In genomic region chr5:105867841-105868447, GRCm38 (mm10) we compare ENCODE assay signal across 10 mouse cellular contexts. TPM values are rescaled to one million over a fixed set of nuclear protein-coding genes. Genes with fewer than 3 reads are reported as not detected.
A peak's percentile ranks its signal among the peaks of the same experiment; 100 is the strongest.
DNase-seq lines count a peak whose midpoint lies in the region; ATAC-seq lines count a peak whose summit lies in the region.
"Had no signal": no experiment of that assay in that cellular context is flagged by ENCODE, and none has a peak within 500 bp of the region (broad histone marks: within the 10 kb centered on the region; RNA-seq: fewer than 3 reads in every experiment).

No protein-coding gene starts in this region.

- WGBS in heart, embryonic 16.5 days: 47% methylated on average over 16 of the region's 16 CpGs
- 62% methylated on average over 16 of the region's 16 CpGs for WGBS in limb, embryonic 13.5 days

- H3K9me3 ChIP-seq in heart, embryonic 16.5 days (replicated peaks; ENCODE audit: control insufficient read depth, low read length): no peaks in the 10 kb centered on the region
- H3K9me3 ChIP-seq in limb, embryonic 13.5 days: no peaks in the 10 kb centered on the region
- H3K9me3 ChIP-seq: liver, embryonic 13.5 days; stomach, embryonic 15.5 days had no signal

- no peaks in the 10 kb centered on the region for H3K36me3 ChIP-seq in heart, embryonic 16.5 days (ENCODE audit: control insufficient read depth, insufficient read depth)
- H3K36me3 ChIP-seq in limb, embryonic 13.5 days: no peaks in the 10 kb centered on the region
- H3K36me3 ChIP-seq: liver, embryonic 13.5 days; stomach, embryonic 15.5 days had no signal

- H3K4me2 ChIP-seq in heart, embryonic 16.5 days (ENCODE audit: low read depth, low read length): peak overlapping the region; percentile 47
- peak overlapping the region; percentile 32; the same call in 1 of the 2 replicates for H3K4me2 ChIP-seq in limb, embryonic 13.5 days (replicated peaks)
- H3K4me2 ChIP-seq: liver, embryonic 13.5 days; stomach, embryonic 15.5 days had no signal

- DNase-seq in 416B (ENCODE audit: low read depth) (peak; percentile 86), ZHBTc4 (ENCODE audit: low read depth, low spot score) (peak; percentile 18)
- no peak for DNase-seq in thymus, postnatal 10 days (ENCODE audit: low spot score in 2 of 2)
- no peak for DNase-seq in gastrocnemius, adult 8-10 months (ENCODE audit: low spot score in 2 of 2)
- DNase-seq in yolk sac, embryonic 10.5 days (ENCODE audit: low spot score): no peak
- DNase-seq in cerebellum, adult 11-12 months: no peak

- peaks cover 13% of the 10 kb centered on the region for H3K4me1 ChIP-seq in heart, embryonic 16.5 days (ENCODE audit: control insufficient read depth, insufficient read depth, low read length)
- H3K4me1 ChIP-seq in limb, embryonic 13.5 days: peaks cover 27% of the 10 kb centered on the region
- H3K4me1 ChIP-seq: stomach, embryonic 15.5 days had no signal

- no peak overlapping the region; the same call in 1 of the 2 replicates for H3K9ac ChIP-seq in heart, embryonic 16.5 days (ENCODE audit: low read length)
- no peak overlapping the region for H3K9ac ChIP-seq in limb, embryonic 13.5 days
- H3K9ac ChIP-seq: liver, embryonic 13.5 days; stomach, embryonic 15.5 days had no signal

- peak overlapping the region; percentile 78 for H3K27ac ChIP-seq in heart, embryonic 16.5 days (ENCODE audit: low read length)
- H3K27ac ChIP-seq in limb, embryonic 13.5 days: peak overlapping the region; percentile 44; the same call in 1 of the 2 replicates
- H3K27ac ChIP-seq: liver, embryonic 13.5 days; stomach, embryonic 15.5 days had no signal

- ATAC-seq in heart, embryonic 16.5 days (replicated peaks; ENCODE audit: extremely low read depth, insufficient read depth, low FRiP score): peak; percentile 71
- ATAC-seq in limb, embryonic 13.5 days (ENCODE audit: low FRiP score, low read depth): peak; percentile 24; the same call in 1 of the 2 replicates

- no peaks in the 10 kb centered on the region for H3K27me3 ChIP-seq in heart, embryonic 16.5 days (ENCODE audit: control insufficient read depth, insufficient read depth, low read length)
- 0 out of 2 replicates have a peak, but pooled peaks cover 3% of the 10 kb centered on the region for H3K27me3 ChIP-seq in limb, embryonic 13.5 days
- H3K27me3 ChIP-seq: liver, embryonic 13.5 days; stomach, embryonic 15.5 days had no signal

- no peak overlapping the region for H3K4me3 ChIP-seq in heart, embryonic 16.5 days (ENCODE audit: low read length)
- no peak overlapping the region for H3K4me3 ChIP-seq in limb, embryonic 13.5 days
- H3K4me3 ChIP-seq: liver, embryonic 13.5 days; stomach, embryonic 15.5 days had no signal

RNA-seq across cellular contexts. Expression of gene Zfp326, which starts 8.4 kb away (rescaled TPM):
- polyA plus RNA-seq in heart, embryonic 16.5 days (2015; fragmentation: Nextera tagmentation; extraction: Ambion mirVana): 21.5 and 24.8 TPM in 2 replicates
- 59.2 and 62.8 TPM in 2 replicates for polyA plus RNA-seq in limb, embryonic 13.5 days (2015; fragmentation: Nextera tagmentation; extraction: Ambion mirVana)
- total RNA-seq in gastrocnemius, adult 8-10 months (2022): 10 to 100 TPM in 1 of 4 experiments, 1 to 10 TPM in 3; 6.6 to 10.2 (median 8.8) TPM

Comparison
In these comparisons a context has a peak if more than half of its experiments do, and no peak if none do; other contexts are left out.
1. DNase-seq: peak in 416B (single experiment) and ZHBTc4 (single experiment); none in thymus, postnatal 10 days (0 of 2), gastrocnemius, adult 8-10 months (0 of 2), yolk sac, embryonic 10.5 days (single experiment) and cerebellum, adult 11-12 months (single experiment).